Mouse (Mus musculus) cerebellum, adult 11-12 months (tissue): ENCODE measurements around the gene Timm23.
"Not testable (repeated sequence)": the region's sequence is repeated elsewhere in the genome, so short reads cannot be mapped to it uniquely, and the experiment has no call there.

Source experiments
- DNase-seq: peaks from one replicate; pipeline ENCODE4 v3.0.0; 2022

Timm23 gene

GRCm38 (mm10) chr14:32201791-32202451 lies at the start of gene Timm23, which contains the start of gene Parg:
Gene Timm23 (minus strand): TSS chr14:32201898.
Gene Parg (plus strand): TSS chr14:32201949.
- DNase-seq, result peak; percentile 85

- no peak for DNase-seq
Observed at GRCm38 (mm10) chr14:32249616-32250015, 47.9 kb upstream of the Timm23 start.

GRCm38 (mm10) chr14:32246019-32246418 lies 44.3 kb upstream of the Timm23 start:
- DNase-seq, result no peak

- DNase-seq, result no peak
Observed at GRCm38 (mm10) chr14:32242401-32242800, 40.7 kb upstream of the Timm23 start.

- DNase-seq, result no peak
Observed at GRCm38 (mm10) chr14:32228996-32229395, 27.3 kb upstream of the Timm23 start.

- no peak for DNase-seq
Observed at GRCm38 (mm10) chr14:32226601-32227000, 24.9 kb upstream of the Timm23 start.

DNA sequence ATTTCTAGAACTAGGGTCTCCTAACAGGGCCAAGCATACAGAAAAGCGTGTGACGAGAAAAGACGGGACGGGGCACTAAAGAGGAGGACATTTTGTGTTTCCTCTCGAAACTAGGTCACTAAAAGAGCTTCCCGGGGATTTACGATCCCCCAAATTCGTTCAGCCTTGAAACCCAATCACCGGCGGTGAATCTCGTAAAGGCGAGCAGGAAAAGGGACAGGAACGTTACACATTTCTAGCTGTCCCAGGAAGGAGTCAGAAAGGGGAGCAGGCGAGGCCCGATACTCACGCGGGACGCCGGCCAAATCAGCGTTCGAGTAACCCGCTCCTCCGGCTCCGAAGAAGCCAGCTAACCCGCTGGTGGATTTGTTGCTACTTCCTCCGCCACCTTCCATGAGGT lies 344 bp downstream of the Timm23 start:
- DNase-seq, result no peak

GRCm38 (mm10) chr14:32193557-32193956 lies 8.1 kb downstream of the Timm23 start:
- DNase-seq, result not testable (repeated sequence)

- peak; percentile 46 for DNase-seq
Observed at GRCm38 (mm10) chr14:32192437-32192836, 9.3 kb downstream of the Timm23 start.

- DNase-seq, result no peak
Observed at GRCm38 (mm10) chr14:32191926-32192325, 9.8 kb downstream of the Timm23 start.

GRCm38 (mm10) chr14:32190627-32191391 lies 10.9 kb downstream of the Timm23 start:
- no peak for DNase-seq

DNA sequence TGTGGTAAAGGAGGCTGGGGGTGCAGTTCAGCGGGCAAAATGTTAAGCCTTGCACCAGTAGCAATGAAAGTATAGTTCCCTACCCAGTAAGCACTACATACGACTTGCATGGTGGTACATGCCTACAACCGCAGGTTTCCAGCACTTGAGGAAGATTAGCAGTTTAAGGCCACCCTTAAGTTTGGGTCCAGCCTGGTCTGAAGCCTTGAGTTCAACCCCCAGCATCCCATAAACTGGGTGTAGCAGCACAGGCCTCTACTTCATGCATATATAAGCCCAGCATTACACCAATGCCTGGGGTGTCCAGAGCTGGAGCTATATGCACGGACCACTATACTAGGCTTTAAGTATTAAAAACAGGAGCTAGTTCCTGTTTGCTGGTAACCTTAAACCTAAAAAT lies 17.9 kb downstream of the Timm23 start:
- no peak for DNase-seq

DNA sequence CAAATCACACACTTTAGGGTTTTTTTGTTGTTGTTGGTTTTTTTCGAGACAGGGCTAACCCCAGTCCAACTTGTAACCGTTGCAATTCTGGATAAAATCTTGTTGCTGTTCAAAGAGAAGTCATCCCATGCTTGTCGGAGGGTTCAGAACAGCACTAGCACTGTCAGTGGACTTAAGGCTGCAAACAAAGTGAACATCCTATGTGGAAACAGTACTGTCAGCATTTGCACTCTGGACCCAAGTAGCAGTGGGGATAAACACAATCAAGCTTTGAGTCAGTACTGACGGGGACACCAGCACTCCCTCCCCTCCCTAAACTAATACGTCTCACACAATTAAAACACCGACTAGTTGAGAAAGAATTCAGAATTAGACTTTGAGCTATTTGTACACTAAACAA lies 20.8 kb downstream of the Timm23 start:
- DNase-seq, result no peak

DNA sequence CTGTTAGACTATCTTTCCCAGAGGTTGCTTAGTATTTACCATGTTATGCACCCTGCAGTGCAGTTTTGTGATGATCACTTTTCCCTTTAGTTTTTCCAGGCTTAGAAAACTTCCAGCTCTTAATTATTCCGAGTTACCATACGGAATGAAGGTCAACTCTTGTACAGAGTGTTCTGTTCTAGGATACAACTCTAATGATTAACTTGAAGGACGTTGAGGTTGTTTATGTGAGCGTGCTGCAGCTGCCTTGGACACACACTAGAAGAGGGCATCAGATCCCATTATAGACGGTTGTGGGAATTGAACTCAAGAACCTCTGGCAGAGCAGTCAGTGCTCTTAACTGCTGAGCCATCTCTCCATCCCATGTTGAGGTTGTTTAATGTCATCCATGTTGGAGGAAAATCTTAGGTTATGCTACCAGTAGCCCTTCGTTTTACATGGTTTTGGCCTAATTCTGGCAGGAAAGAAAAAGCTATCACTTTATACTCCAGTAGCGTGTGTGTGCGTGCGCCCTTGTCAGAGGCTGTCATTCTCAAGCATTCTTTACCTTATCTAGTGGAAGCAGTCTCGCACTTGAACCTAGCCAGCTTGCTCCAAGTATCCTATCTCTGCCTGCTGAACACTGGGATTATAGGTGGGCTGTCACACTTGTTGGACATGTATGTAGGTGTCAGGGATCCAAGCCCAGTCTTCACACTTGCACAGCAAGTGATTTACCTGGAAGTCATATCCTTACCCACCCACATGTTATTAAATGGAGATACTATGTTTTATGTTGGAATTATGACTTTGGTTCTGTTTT lies 22.1 kb downstream of the Timm23 start:
- no peak for DNase-seq

DNA sequence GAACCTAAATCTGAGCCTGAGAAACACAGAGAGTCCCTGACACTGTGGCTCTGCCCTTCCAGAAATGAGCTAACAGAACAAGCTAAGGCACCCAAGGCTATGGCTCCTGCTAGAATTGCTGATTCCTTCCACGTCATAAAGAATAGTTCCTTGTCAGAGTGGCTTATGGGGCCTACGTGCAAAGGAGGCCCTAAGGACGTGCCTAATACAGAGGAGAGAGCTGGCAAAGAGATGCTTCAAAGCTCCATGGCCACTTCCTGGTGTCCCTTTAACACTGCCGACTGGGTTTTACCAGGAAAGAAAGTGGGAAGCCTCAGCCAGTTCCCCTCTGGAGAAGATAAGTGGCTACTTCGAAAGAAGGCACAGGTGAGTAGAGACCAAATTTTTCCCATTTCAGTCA lies 25.1 kb downstream of the Timm23 start:
- DNase-seq, result not testable (repeated sequence)

DNA sequence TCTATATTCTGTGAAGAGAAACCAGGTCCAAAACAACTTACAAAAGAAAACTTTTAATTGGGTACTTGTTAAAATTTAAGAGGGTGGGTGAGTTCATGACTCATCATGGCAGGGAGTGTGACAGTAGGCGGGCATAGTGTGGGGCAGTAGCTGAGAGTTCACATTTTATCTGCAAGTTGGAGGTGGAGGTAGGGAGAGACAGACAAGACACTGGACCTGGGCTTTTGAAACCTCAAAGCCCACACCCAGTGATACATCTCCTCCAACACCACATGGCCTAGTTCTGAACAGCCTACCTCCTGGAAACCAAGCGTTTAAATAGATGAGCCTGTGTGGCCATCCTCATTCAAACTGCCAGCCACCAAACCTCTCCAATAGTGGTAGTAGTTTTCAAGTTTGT lies 26.4 kb downstream of the Timm23 start:
- DNase-seq, result no peak

DNA sequence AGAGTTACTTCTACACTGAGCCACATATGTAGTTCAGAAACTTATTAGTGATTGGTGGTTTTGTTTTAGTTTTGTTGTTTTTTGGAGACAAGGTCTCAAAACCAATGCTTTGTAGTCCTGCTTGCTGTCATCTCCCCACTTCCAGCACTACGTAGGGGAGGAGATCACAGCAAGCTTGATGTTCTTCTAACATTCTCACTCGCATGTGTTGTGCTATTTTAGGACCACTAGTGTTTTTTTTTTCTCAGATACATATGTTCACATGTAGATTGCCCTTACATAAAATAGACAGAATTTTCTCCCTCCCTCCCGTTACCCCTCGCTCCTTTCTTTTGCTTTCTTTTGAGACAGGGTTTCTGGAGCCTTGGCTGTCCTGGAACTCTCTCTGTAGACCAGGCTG lies 31.6 kb downstream of the Timm23 start:
- DNase-seq, result no peak

DNA sequence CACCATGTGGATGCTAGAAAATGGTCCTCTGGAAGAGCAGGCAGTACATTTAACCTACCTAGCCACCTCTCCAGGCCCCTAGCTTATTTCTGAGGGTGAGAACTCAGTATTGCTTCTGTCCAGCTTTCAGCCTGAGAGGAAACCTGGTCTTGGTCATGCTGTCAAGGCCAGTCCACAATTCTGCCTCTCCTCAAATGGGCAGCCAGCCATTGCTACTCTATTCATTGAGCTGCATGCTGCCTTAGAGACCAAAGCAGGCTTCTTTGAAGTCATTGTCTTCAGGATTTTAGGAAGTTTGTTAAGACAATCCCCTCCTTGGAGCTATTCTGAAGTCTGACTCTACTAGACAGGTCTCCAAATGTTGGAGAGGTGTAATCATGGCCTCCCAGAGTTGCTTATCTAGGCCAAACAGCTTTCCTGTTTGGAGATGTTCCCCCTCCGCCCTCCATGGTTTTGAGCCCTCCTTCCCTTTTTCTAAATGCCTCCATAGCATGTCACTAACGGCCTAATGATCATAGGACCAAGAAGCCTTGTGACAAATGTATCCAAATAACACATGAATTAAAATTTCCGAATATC lies 33.0 kb downstream of the Timm23 start:
- DNase-seq, result no peak

DNA sequence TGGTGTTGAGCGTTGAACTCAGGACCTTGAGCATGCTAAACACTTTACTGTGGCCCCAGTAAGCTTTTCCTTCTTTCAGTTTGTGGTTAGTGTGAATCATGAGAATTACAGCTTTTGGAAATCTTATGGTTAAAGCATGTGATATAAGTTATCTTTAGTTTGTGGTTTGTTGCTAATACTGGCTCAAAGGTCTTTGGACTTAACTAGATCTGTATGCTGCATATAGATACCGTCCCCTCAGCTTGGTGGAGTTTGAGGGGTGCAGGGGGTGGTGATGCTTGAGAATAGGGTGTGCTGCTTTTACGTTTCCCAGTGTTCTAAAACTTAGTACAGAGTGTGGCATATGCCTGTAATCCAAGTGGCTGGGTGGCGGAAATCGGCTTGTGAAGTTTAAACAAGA lies 34.4 kb downstream of the Timm23 start:
- no peak for DNase-seq

DNA sequence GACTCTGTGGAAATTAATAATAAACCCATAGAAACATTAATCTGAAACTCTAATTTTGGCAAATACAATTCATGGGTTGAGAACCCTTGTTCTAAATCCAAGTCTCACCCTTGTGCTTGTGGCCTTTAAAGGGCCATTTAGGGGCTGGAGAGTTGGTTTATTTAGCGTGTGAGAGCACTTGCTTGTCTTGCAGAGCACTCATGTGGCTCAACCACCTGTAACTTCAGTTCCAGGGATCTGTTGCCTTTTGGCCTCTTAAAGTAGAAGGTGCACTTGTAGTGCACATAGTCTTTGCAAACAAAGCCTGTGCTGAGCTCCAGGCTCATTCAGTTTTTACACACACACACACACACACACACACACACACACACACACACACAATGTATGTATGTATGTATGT lies 34.9 kb downstream of the Timm23 start:
- no peak for DNase-seq

DNA sequence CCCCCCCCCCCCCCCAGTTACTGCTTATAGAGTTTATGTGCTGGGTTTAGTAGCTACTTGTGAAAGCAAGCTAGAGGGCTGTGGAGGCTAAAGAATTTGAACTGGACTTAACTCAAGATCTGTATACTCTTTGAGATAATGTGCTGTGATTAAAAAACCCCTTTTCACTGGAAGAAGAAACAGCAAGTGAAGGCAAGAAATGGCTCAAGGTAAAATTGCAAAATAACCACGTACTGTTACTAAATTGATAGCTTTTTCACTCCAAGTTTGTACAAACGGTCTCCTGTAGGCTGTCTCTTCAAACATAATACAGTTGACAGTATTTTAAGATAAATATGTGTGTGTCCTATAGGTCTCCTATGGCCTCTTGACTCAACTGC lies 35.6 kb downstream of the Timm23 start:
- DNase-seq, result no peak

GRCm38 (mm10) chr14:32165278-32166061 lies 36.2 kb downstream of the Timm23 start:
- DNase-seq, result peak; percentile 89
